Mouse (Mus musculus): ENCODE measurements around the gene Gdf9.

DNA sequence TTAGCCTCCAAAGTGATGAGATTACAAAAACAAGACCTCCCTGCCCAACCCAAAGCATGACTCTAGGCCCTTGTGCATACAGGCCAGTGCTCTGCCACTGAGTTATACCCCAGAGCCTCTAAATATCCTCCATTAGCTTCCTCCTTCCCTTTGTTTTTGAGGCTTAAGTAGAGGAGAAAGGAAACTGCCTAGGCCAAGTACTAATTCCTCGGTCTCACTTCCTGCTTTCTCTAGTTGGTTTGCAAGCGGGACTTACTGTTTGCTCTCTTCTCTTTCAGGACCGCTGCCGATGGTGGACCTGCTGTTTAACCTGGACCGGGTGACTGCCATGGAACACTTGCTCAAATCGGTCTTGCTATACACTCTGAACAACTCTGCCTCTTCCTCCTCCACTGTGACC lies 5.5 kb downstream of the Gdf9 start:
- no peak for TF ChIP-seq CTCF (IDR thresholded peaks at IDR 0.05; ENCODE audit: control insufficient read depth, insufficient read depth, insufficient replicate concordance, low read depth, low read length)
- no peak for TF ChIP-seq POLR2A (IDR thresholded peaks at IDR 0.05; ENCODE audit: control insufficient read depth, low read depth, low read length)
